Mouse (Mus musculus): ENCODE data around the gene Gm2035. TPM values are rescaled to one million over a fixed set of nuclear protein-coding genes. Genes with fewer than 3 reads are reported as not detected.
"Not testable (repeated sequence)": the region's sequence is repeated elsewhere in the genome, so short reads cannot be mapped to it uniquely, and the experiment has no call there.

Gm2035 gene
- not detected for total RNA-seq (2021)
- long read RNA-seq, experiment 1 = 0 reads
- long read RNA-seq, experiment 2 = 0 reads

DNA sequence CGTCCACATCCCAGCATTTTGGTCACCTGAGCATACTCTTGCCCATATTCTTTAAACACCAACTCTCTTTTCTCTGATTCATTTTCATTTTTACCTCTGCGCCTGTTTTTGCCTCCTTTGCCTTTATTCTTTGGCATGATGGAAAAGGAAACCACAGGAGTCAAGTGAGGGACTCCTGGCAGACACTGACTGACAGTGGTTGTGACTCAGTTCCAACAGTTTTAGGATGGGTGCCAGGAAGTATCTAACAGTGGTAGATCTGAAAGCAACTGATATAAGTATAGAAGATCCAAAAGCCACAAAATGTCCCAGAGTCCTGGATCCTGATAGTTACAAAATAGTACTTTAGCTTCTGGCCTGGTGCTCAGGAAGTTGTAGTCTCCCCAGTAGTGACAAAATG, at the start of gene Gm2035:
TSS of gene Gm2035 (minus strand) at position 137 of the 400 bp plus-strand sequence.
- DNase-seq = not testable (repeated sequence)

DNA sequence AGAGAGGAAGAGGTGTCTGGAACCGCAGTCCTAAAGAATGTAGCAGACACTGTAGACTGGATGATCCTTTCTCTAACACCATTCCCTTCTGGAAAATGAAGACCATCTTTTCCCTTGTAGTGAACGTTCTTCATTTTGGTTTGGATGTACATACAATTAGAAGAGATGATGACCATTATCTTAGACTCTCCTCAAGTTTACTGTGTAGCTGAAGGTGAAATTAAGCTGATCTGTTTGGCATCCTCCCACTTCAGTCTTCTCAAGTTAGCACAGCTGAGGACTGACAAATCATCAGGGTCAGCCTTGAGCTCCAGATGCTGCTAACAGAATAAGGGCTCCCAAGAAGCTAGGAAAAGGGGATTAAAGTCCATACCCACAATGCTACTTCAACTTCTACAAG, 34.1 kb upstream of the Gm2035 start, which contains the start of gene Gm2042:
TSS of gene Gm2042 (plus strand) at position 301 of the 400 bp plus-strand sequence.
- not testable (repeated sequence) for DNase-seq

DNA sequence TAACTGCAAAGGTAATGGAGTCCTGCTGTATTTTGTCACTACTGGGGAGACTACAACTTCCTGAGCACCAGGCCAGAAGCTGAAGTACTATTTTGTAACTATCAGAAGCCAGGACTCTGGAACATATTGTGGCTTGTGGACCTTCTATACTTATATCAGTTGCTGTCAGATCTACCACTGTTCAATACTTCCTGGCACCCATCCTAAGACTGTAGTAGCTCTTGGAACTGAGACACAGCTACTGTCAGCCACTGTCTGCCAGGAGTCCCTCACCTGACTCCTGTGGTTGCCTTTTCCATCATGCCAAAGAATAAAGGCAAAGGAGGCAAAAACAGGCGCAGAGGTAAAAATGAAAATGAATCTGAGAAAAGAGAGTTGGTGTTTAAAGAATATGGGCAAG, 24.6 kb downstream of the Gm2035 start, which contains the start of gene Gm2022:
TSS of gene Gm2022 (plus strand) at position 301 of the 400 bp plus-strand sequence.
- not testable (repeated sequence) for DNase-seq

DNA sequence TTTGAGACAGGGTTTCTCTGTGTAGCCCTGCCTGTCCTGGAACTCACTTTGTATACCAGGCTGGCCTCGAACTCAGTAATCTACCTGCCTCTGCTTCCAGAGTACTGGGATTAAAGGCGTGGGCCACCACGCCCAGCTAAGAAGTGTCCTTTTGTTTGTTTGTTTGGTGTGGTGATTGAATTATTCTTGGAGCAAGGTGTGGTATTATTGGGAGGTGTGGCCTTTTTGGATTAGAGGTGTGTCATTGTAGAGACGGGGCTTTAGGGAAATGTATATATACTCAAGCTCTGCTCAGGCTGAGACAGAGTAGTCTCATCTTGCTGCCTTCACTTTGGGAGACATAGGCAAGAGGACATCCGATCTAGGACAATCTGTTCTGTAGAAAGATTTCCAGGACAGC, 45.9 kb downstream of the Gm2035 start, which contains the start of gene Gm2016:
TSS of gene Gm2016 (plus strand) at position 301 of the 400 bp plus-strand sequence.
- DNase-seq = not testable (repeated sequence)

Other genes starting within 250 kb of the Gm2035 start
- gene Gm21319, start 144.1 kb downstream of the Gm2035 start, total RNA-seq (2021) = not detected
- gene Gm21936, start 124.3 kb downstream of the Gm2035 start, total RNA-seq (2021) = not detected
- gene BB287469, start 103.3 kb downstream of the Gm2035 start, total RNA-seq (2021) = not detected
- gene Gm2001, start 77.5 kb downstream of the Gm2035 start, total RNA-seq (2021) = not detected
- not detected for gene Gm2016, start 45.8 kb downstream of the Gm2035 start, total RNA-seq (2021)
- not detected for gene Gm2022, start 24.5 kb downstream of the Gm2035 start, total RNA-seq (2021)
- not detected for gene Gm2042, start 34.2 kb upstream of the Gm2035 start, total RNA-seq (2021)
- gene Gm2075, start 92.0 kb upstream of the Gm2035 start, total RNA-seq (2021) = not detected
- not detected for gene Gm6803, start 98.9 kb upstream of the Gm2035 start, total RNA-seq (2021)
- gene Gm2056, start 107.1 kb upstream of the Gm2035 start, total RNA-seq (2021) = not detected
- not detected for gene Gm16368, start 163.8 kb upstream of the Gm2035 start, total RNA-seq (2021)